Mouse (Mus musculus) E14TG2a.4 (cell line): ENCODE data around the gene 4933405L10Rik.

Experiments used
- CTCF ChIP-seq: conservative IDR thresholded peaks from 2 replicates; pipeline ENCODE4 v1.5.1; 2014; ENCODE audit warnings: low read length
- POU5F1 ChIP-seq: IDR thresholded peaks from 2 replicates; pipeline ENCODE4 v1.6.1; 2014; ENCODE audit warnings: low read length, borderline replicate concordance

GRCm38 (mm10) chr8:105689256-105689982 is 18.0 kb upstream of the 4933405L10Rik start:
- TF ChIP-seq CTCF (no peak), POU5F1 (no peak)
